Mouse (Mus musculus): ENCODE results near the gene Adgrd1.

DNA sequence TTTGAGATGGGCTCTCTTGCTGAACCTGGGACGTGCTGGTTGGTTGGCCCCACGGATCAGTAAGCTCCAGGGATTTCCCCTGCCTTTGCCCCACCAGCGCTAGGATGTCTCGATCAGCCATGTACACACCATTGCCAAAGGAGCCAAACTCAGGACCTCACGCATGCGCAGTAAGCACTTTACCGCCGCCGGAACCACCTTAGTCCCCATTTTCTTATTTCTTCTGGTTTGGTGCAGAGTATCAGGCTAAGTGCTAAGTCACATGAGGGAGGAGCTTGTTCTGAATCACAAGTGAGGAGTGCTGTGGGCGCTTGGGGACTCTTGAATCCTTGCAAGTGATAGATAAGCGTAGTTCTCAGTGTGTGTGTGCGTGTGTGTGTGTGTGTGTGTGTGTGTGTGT, 31.2 kb upstream of the Adgrd1 start:
- TF ChIP-seq SMC3 (IDR thresholded peaks at IDR 0.05; ENCODE audit: low read depth, low read length) (no peak), UBTF (IDR thresholded peaks at IDR 0.05; ENCODE audit: low read depth, low read length) (no peak), CTCF (conservative IDR thresholded peaks at IDR 0.05 in 1 of 2, IDR thresholded peaks at IDR 0.05 in 1 of 2; ENCODE audit: low read depth in 2 of 2, low read length in 2 of 2) (no peak), KAT2A (IDR thresholded peaks at IDR 0.05; ENCODE audit: insufficient replicate concordance, low read length) (no peak)
